Mouse (Mus musculus) liver, embryonic 13.5 days (tissue): ENCODE results near the gene 4930579F01Rik. TPM values are rescaled to one million over a fixed set of nuclear protein-coding genes. Genes with fewer than 3 reads are reported as not detected.
"Not testable (repeated sequence)": the region's sequence is repeated elsewhere in the genome, so short reads cannot be mapped to it uniquely, and the experiment has no call there.

ENCODE experiments used
- ATAC-seq: fragments of 200-750 bp; cut with Nextera tagmentation; 2 replicates; pipeline ENCODE4 v1.8.0; 2017; ENCODE audit warnings: low read depth, mild to moderate bottlenecking, moderate number of reproducible peaks, moderate library complexity
- DNase-seq: peaks from one replicate; pipeline ENCODE4 v3.0.0; 2022
- H3K27ac ChIP-seq: fragments of 300-500 bp; sonication (generic); 2 replicates; pipeline ENCODE4 v1.5.1; 2015; ENCODE audit warnings: moderate library complexity, mild to moderate bottlenecking, inconsistent platforms
- H3K27me3 ChIP-seq: fragments of 300-500 bp; sonication (generic); 2 replicates; pipeline ENCODE4 v1.6.1; 2015; ENCODE audit warnings: mild to moderate bottlenecking, inconsistent platforms
- H3K36me3 ChIP-seq: fragments of 300-500 bp; sonication (generic); 2 replicates; pipeline ENCODE4 v1.6.1; 2015; ENCODE audit warnings: mild to moderate bottlenecking, inconsistent platforms
- H3K4me1 ChIP-seq: fragments of 300-500 bp; sonication (generic); replicated peaks from 2 replicates; pipeline ENCODE4 v1.6.1; 2015; ENCODE audit warnings: inconsistent platforms
- H3K4me2 ChIP-seq: fragments of 300-500 bp; sonication (generic); 2 replicates; pipeline ENCODE4 v1.6.1; 2015; ENCODE audit warnings: inconsistent platforms, mild to moderate bottlenecking, moderate library complexity
- H3K4me3 ChIP-seq: fragments of 300-500 bp; sonication (generic); replicated peaks from 2 replicates; pipeline ENCODE4 v1.5.1; 2015; ENCODE audit warnings: mild to moderate bottlenecking, inconsistent platforms
- H3K9ac ChIP-seq: fragments of 300-500 bp; sonication (generic); 2 replicates; pipeline ENCODE4 v1.6.1; 2015; ENCODE audit warnings: mild to moderate bottlenecking, inconsistent platforms
- H3K9me3 ChIP-seq: fragments of 300-500 bp; sonication (generic); replicated peaks from 2 replicates; pipeline ENCODE4 v1.6.1; 2016; ENCODE audit warnings: inconsistent platforms
- WGBS: fragments of 180-500 bp; shearing (Covaris S2); methylation state at CpG from one replicate; pipeline ENCODE4 v1.1.7; 2015; ENCODE audit not compliant: insufficient replicate concordance; 5-methylcytosine and 5-hydroxymethylcytosine counted together
- polyA plus RNA-seq: library from polyadenylated mRNA; unstranded; fragments of >200 nt; fragmentation: Nextera tagmentation; extraction: Ambion mirVana; gene quantifications from 2 replicates; pipeline ENCODE4 v1.2.1, GENCODE M21; 2015

The 4930579F01Rik gene
- polyA plus RNA-seq, 1 experiment from 2014 or later: not detected

GRCm38 (mm10) chr3:138144060-138144641 lies 49.5 kb downstream of the 4930579F01Rik start:
- Histone ChIP-seq H3K4me1 (peaks cover 9% of the 10 kb centered on the region), H3K27ac (peak overlapping the region; percentile 97), H3K9me3 (no peaks in the 10 kb centered on the region), H3K27me3 (no peaks in the 10 kb centered on the region), H3K36me3 (peaks cover 9% of the 10 kb centered on the region), H3K4me2 (peak overlapping the region; percentile 83), H3K9ac (peak overlapping the region; percentile 85), H3K4me3 (peak overlapping the region; percentile 73)
- under 1% methylated on average over 18 of the region's 18 CpGs for WGBS
- DNase-seq (no peak), ATAC-seq (no peak)

DNA sequence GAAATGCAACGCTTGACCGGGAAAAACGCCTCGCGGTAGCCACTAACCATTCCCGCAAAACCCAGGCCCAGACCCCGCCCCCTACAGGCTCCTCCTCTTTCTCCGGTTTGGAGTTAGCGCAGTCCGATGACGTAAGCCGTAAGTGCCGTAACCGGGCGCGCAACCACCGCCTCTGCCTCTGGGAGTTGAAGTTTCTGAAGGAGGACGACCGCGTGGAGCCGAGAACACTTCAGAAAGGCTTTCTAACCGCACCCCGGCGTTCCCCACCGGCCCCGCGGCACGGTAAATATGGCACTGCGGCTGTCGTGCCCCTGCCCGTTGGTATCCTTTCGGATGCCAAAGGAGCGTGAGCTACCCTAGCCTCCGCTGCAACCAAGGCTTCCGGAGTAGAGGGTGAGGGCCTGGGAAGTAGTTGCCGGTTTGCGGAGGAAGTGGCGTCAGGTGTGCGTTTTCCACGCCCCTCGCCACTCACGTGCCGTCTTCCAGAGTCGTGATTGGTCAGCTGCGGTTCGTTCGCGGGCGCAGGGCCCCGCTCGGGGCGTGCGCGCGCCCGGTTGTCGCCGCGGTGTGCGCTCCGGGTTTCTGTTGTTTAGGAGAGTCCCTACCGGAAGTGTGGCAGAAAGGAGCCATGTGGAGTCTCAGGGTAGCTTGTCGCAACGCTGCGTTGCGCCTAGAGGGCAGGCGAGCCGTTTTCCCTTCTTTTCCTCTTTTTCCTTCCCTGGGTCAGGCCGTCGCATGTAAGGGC lies 50.1 kb downstream of the 4930579F01Rik start, which contains the start of gene Trmt10a:
Gene Trmt10a (plus strand): TSS at position 134 of the 745 bp plus-strand sequence.
- ATAC-seq (peak; percentile 94), DNase-seq (peak; percentile 97)
- H3K27ac ChIP-seq: peak within 1 kb of the TSS; percentile 97
- peaks cover 3% of the 10 kb centered on the region for H3K36me3 ChIP-seq
- H3K9ac ChIP-seq: peak within 1 kb of the TSS; percentile 85
- H3K4me3 ChIP-seq: peak within 1 kb of the TSS; percentile 73
- no peaks in the 10 kb centered on the region for H3K27me3 ChIP-seq
- peak within 1 kb of the TSS; percentile 83 for H3K4me2 ChIP-seq
- no peaks in the 10 kb centered on the region for H3K9me3 ChIP-seq
- peaks cover 9% of the 10 kb centered on the region for H3K4me1 ChIP-seq
- under 1% methylated on average over 70 of the region's 70 CpGs for WGBS

- Histone ChIP-seq H3K4me2 (peak overlapping the region; percentile 83), H3K4me1 (peaks cover 9% of the 10 kb centered on the region), H3K27ac (peak overlapping the region; percentile 97), H3K9me3 (no peaks in the 10 kb centered on the region), H3K4me3 (peak overlapping the region; percentile 73), H3K36me3 (no peaks in the 10 kb centered on the region), H3K9ac (peak overlapping the region; percentile 73), H3K27me3 (no peaks in the 10 kb centered on the region)
- WGBS: 5% methylated on average over 12 of the region's 12 CpGs
- ATAC-seq (no peak), DNase-seq (no peak)
These were observed 50.8 kb downstream of the 4930579F01Rik start for GRCm38 (mm10) chr3:138142733-138143314.

GRCm38 (mm10) chr3:138142052-138142732 lies 51.4 kb downstream of the 4930579F01Rik start:
- 68% methylated on average over 4 of the region's 4 CpGs for WGBS
- peak overlapping the region; percentile 35 for H3K4me3 ChIP-seq
- H3K27me3 ChIP-seq: no peaks in the 10 kb centered on the region
- H3K9me3 ChIP-seq: no peaks in the 10 kb centered on the region
- peak overlapping the region; percentile 55 for H3K4me2 ChIP-seq
- peak overlapping the region; percentile 44 for H3K9ac ChIP-seq
- ATAC-seq (no peak), DNase-seq (no peak)
- no peak overlapping the region for H3K27ac ChIP-seq
- peaks cover 9% of the 10 kb centered on the region for H3K4me1 ChIP-seq
- no peaks in the 10 kb centered on the region for H3K36me3 ChIP-seq

- peaks cover 9% of the 10 kb centered on the region for H3K4me1 ChIP-seq
- H3K36me3 ChIP-seq: no peaks in the 10 kb centered on the region
- no peaks in the 10 kb centered on the region for H3K27me3 ChIP-seq
- H3K9me3 ChIP-seq: no peaks in the 10 kb centered on the region
- 72% methylated on average over 6 of the region's 6 CpGs for WGBS
- no peak overlapping the region for H3K9ac ChIP-seq
- DNase-seq: no peak
- H3K4me3 ChIP-seq: no peak overlapping the region
- H3K4me2 ChIP-seq: no peak overlapping the region
- no peak for ATAC-seq
- H3K27ac ChIP-seq: no peak overlapping the region
These were observed 54.0 kb downstream of the 4930579F01Rik start for GRCm38 (mm10) chr3:138139663-138140062.

DNA sequence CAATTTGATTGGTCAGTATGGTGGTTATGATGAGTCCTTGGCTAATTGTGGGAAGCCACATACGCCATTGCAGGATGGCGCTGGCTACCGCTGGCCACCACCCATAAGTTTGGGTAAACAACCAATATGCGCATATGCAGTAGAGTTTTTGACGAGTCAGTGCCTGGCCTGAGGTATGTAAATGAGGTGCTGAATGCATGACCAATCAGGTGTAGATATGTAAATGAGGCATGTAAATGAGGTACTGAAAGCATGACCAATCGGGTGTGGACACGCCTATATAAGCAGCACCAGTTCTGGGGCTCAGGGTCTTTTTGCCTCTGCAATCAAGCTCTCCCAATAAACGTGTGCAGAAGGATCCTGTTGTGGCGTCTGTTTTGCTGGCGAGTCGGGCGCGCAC lies 55.5 kb downstream of the 4930579F01Rik start:
- not testable (repeated sequence) for H3K4me1 ChIP-seq, H3K9me3 ChIP-seq, H3K27ac ChIP-seq, DNase-seq, H3K27me3 ChIP-seq, H3K4me3 ChIP-seq, H3K36me3 ChIP-seq, H3K9ac ChIP-seq, H3K4me2 ChIP-seq
- 88% methylated on average over 13 of the region's 13 CpGs for WGBS
- 0 out of 2 replicates have a peak, but pooled peaks have one; percentile 32 for ATAC-seq

- ATAC-seq: no peak
- no peaks in the 10 kb centered on the region for H3K27me3 ChIP-seq
- no peaks in the 10 kb centered on the region for H3K9me3 ChIP-seq
- H3K27ac ChIP-seq: no peak overlapping the region
- H3K4me2 ChIP-seq: no peak overlapping the region
- H3K9ac ChIP-seq: no peak overlapping the region
- no peaks in the 10 kb centered on the region for H3K36me3 ChIP-seq
- H3K4me1 ChIP-seq: no peaks in the 10 kb centered on the region
- no peak overlapping the region for H3K4me3 ChIP-seq
- DNase-seq: no peak
- WGBS: 44% methylated on average over 1 of the region's 1 CpGs
These were observed 59.1 kb downstream of the 4930579F01Rik start for GRCm38 (mm10) chr3:138134528-138134927.

GRCm38 (mm10) chr3:138133916-138134315 lies 59.7 kb downstream of the 4930579F01Rik start:
- ATAC-seq: no peak
- H3K27ac ChIP-seq: no peak overlapping the region
- WGBS: 62% methylated on average over 11 of the region's 11 CpGs

GRCm38 (mm10) chr3:138133463-138133862 lies 60.2 kb downstream of the 4930579F01Rik start:
- ATAC-seq (no peak), DNase-seq (no peak)
- Histone ChIP-seq H3K4me2 (no peak overlapping the region), H3K27me3 (no peaks in the 10 kb centered on the region), H3K4me3 (no peak overlapping the region), H3K36me3 (no peaks in the 10 kb centered on the region), H3K9ac (no peak overlapping the region), H3K9me3 (no peaks in the 10 kb centered on the region), H3K4me1 (0 out of 2 replicates have a peak, but pooled peaks cover 6% of the 10 kb centered on the region), H3K27ac (no peak overlapping the region)
- 71% methylated on average over 8 of the region's 8 CpGs for WGBS

More at GRCm38 (mm10) chr3:138133916-138134315, 59.7 kb downstream of the 4930579F01Rik start:
- no peak for DNase-seq
- H3K27me3 ChIP-seq: no peaks in the 10 kb centered on the region
- H3K9me3 ChIP-seq: no peaks in the 10 kb centered on the region
- no peak overlapping the region for H3K4me2 ChIP-seq
- no peaks in the 10 kb centered on the region for H3K36me3 ChIP-seq
- no peak overlapping the region for H3K9ac ChIP-seq
- H3K4me3 ChIP-seq: no peak overlapping the region
- H3K4me1 ChIP-seq: 0 out of 2 replicates have a peak, but pooled peaks cover 4% of the 10 kb centered on the region

- H3K27ac ChIP-seq: peak overlapping the region; percentile 59; the same call in 1 of the 2 replicates
- no peaks in the 10 kb centered on the region for H3K27me3 ChIP-seq
- no peaks in the 10 kb centered on the region for H3K36me3 ChIP-seq
- H3K9ac ChIP-seq: peak overlapping the region; percentile 43; the same call in 1 of the 2 replicates
- no peak for DNase-seq
- no peak overlapping the region for H3K4me2 ChIP-seq
- 52% methylated on average over 9 of the region's 9 CpGs for WGBS
- no peaks in the 10 kb centered on the region for H3K9me3 ChIP-seq
- ATAC-seq: peak; percentile 77
- H3K4me1 ChIP-seq: peaks cover 16% of the 10 kb centered on the region; the same call in 1 of the 2 replicates
- H3K4me3 ChIP-seq: peak overlapping the region; percentile 38
These were observed 62.5 kb downstream of the 4930579F01Rik start for GRCm38 (mm10) chr3:138131168-138131567.

DNA sequence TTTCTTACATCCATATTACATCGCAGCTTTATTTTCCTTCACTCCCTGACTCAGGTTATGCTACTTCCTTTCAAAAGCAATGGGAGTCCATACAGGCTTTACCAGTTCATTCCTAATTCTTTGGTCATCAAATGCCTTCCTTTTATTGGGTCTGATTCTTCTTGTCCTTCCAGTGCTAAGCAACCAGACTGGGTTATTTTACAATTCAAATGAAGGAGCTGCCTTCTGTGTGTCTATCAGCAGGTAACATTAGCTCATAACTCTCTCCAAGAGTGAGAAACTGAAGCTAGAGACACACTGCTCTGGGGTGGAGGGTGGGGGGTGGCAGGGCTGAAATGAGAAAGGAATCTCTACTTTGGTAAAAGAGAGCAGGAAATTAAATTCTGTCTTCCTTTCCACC lies 62.9 kb downstream of the 4930579F01Rik start:
- Histone ChIP-seq H3K9ac (peak overlapping the region; percentile 43; the same call in 1 of the 2 replicates), H3K27ac (peak overlapping the region; percentile 59; the same call in 1 of the 2 replicates), H3K27me3 (no peaks in the 10 kb centered on the region), H3K4me2 (no peak overlapping the region), H3K4me1 (peaks cover 16% of the 10 kb centered on the region; the same call in 1 of the 2 replicates), H3K4me3 (peak overlapping the region; percentile 38), H3K36me3 (no peaks in the 10 kb centered on the region), H3K9me3 (no peaks in the 10 kb centered on the region)
- WGBS: 67% methylated on average over 1 of the region's 1 CpGs
- no peak for ATAC-seq
- no peak for DNase-seq
